Mouse (Mus musculus) cerebellum, adult 18-20 months (tissue): ENCODE results near the gene 1700080E11Rik.
"Not testable (repeated sequence)": the region's sequence is repeated elsewhere in the genome, so short reads cannot be mapped to it uniquely, and the experiment has no call there.

ENCODE experiments used
- DNase-seq, 2 experiments: peaks; one replicate each; pipeline ENCODE4 v3.0.0; 2021

1700080E11Rik gene

DNA sequence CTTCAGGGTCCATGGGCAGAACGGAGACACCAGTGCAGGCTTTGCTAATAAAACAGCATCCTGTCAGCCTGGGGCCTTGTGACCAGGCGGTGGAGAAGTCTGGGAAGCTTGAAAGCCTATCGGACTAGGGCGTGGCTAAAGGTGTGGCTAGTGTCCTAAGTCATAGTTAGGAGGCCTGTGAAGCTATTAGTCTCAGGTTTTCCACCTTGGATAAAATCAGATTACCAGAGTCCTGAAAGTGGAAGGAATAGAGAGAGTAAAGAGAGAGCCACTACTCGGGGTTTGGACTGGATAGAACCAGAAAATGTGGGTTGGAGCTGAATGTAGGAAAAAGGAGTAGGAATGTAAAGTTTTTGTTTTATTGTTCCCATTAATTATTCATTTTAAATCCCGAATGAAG lies at the start of gene 1700080E11Rik:
Gene 1700080E11Rik (minus strand): TSS at position 101 of the 400 bp plus-strand sequence.
- DNase-seq = no peak

DNA sequence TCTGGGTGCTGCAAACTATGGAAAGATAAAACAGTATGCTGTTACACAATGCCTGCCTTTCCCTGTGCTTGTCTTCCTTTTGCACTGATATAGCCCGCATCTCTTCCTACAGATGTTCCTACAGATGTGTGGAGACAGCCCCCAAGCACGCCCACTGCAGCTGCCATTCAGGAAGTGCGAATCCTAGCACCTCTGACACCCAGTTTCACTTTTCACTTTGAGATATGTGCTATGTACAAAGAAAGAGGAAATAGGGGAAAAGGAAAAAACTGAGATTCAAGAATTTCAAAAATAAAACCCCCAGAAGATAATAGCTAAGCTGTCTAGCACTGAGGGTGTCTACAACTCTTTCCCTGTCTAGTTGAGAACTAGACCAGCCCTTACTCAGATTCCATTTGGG lies 41.8 kb upstream of the 1700080E11Rik start:
- DNase-seq = no peak

DNA sequence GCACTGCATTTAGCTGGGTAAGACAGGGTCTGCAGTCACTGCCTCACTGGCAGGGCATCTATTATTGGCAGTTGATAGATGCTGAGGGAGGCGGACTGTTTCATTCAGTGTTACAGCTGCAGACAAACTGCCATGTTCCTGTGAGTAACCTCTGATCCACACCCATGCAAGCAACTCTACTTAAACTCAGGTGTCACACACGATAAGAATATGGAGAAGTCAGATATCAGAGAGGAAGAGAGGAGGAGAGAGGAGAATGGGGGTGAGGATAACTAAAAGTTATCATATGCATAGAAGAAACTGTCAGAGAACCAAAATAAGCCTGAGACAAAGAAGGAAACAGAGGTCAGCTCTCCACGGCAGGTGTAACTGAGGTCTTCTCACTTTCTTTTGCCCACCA lies 37.5 kb upstream of the 1700080E11Rik start:
- no peak for DNase-seq

DNA sequence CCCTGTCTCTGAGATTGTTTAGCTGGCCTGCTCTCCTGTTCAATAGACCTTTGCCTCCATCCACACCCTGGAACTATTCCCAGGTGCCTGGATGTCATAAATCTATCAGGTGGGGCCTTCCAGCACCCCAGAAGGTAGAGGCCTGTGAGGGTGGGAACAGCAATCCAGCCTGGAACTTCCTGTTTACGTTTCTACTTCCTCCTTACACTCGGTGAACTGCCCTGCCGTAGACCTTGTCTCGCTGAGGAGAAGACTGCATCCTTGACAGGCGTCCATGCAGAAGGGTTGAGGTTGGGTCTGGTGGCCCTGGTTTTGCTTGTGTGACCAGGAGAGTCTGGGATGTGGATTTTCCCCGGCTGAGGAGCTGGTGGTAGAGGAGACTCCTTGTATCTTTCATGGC lies 5.7 kb downstream of the 1700080E11Rik start:
- DNase-seq = no peak

DNA sequence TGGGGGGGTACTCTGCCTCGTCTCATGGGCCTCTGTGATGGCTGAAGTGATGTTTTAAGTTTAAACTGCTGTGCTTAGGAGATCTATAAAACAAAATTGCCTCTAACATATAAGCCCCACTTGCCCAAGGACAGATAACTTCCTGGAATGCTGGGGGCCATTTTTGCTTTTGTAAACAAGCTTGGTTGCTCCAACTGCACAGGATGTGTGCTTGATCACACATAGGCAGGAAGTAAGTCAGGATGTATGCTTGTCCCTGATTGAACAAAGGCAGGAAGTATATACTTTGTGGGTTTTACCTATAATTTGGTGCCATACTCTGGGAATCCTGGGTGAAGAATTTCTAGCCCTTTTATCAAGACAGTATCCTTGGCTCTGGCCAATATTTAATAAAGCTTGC lies 8.5 kb downstream of the 1700080E11Rik start:
- no peak for DNase-seq

DNA sequence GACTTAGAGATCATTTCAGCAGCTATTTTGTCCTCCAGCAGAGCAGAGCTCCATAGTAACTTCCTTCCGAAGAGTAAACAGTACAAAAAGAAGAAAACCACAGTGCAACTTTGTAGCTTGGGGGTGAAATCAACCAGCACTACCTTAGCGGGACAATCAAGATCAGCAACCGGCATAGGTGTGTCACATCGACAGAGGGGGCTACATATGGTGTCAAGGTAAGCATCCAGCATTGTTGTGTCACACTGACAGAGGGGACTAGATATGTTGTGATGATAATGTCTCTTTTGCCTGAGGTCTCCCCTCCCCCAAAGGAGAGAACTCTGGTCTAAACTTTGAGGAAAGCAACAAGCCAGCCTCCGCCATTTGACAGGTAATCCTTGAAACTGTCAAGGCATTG lies 10.4 kb downstream of the 1700080E11Rik start:
- no peak for DNase-seq

DNA sequence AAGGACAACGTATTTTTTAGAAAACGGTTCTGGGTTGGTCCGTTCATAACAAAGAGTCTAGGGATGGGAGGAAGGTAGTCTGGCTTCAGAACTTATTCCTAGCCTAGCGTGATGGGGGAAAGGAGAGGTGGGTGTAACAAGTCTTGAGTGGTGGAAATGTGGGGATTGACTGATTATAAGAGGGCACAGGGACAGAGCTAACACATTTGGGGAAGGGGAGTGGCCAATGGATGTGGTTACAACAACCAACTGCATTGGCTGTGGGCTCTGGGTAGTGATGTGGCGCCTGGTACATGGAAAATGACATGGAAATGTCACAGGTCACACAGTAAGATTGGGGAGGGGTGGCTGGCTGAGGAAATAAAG lies 12.9 kb downstream of the 1700080E11Rik start:
- DNase-seq = peak in 1 of 2 experiments; percentile 9

DNA sequence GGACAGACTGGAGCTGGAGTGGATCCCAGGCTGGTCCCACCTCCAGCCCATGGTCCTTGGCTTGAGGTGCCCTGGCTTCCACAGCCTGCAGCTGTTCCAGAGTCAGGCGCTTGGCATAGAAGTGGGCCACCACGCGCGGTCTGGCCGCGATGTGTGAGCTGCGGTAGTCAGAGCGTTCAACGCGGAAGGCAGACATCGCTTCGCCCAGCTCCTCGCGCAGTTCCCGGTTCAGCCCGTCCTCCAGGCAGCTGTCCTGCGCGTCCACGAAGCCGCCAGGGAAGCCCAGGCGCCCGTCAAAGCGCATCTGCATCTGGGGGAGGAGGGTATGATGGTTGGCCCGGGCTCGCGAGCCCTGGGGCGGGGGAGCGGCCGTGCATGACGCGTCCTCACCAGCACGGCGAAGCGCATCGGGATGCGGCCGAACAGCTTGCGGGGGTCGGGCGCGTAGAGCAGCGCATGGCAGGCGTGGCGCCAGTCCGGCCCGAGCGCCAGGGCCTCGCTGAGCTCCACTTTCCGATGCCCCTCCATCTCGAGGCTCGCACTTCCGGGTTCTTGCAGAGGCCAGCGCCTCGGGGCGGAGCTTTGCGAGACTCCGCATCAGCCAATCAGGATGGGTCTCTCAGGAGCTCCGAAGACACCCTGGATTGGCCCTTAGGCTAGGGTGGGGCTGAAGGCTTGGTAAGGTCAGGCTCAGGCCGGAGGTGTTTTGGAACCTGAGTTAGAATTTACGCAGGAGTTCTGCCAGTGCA lies 13.5 kb downstream of the 1700080E11Rik start, which contains the start of gene Nudt16:
Gene Nudt16 (minus strand): TSS at position 572 of the 749 bp plus-strand sequence.
- peak; percentile 89 to 95 for DNase-seq

DNA sequence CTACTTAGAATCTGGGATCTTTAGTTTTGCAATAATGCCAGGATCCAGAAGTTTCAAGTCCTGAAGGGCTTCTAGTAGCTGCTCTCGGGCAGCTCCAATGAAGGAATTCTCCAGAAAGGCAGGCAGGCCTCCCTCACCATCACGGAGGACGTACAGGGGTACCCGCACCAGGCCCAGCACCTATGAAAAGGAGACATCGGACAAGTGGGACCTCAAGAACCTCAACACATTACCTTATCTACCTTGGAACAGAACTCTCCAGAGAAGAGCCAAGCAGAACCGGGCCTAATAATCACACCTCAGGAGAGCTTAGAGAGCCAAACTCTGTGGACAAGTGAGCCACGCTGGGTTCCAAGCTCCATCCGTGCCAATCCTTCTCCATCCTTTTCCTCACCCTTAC lies 14.6 kb downstream of the 1700080E11Rik start:
- peak in 1 of 2 experiments; percentile 7 for DNase-seq

DNA sequence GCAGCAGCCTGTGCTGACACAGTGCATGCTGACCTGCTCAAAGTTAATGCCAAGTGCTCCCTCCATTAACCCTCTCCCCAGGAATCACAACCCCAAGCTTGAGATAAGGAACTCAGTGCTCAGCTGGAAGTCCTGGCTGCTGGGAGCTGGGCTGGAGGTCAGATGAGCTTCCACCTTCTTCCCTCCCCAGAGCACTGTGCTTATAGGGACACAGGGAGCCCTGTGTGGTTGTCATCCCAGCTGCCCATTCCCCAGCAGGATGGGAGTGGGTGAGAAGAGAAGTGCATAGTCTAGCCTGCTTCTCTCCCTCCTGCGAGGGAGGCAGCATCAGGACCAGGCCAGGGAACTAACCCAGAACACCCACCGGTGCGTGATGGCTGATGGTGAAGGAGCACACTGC lies 19.7 kb downstream of the 1700080E11Rik start:
- not testable (repeated sequence) for DNase-seq

DNA sequence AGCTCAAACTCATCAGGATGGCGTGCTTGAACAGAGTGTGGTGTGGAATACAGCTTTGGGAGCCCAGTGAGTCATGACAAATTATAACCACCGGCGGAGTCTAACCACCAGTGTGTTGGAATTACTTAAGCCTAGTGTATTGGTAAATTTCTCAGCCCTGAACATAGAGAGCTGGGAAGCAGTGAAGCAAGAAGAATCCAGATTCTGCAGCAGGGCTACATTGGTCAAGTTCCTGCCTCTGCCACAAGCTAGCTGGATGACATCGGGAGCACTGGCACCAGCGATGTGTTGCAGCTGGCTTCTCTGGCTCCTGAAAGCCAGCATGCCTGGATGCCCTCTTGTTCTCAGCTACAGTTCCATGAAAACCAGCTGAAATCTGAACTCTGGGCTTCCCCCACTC lies 41.0 kb downstream of the 1700080E11Rik start:
- DNase-seq = no peak

DNA sequence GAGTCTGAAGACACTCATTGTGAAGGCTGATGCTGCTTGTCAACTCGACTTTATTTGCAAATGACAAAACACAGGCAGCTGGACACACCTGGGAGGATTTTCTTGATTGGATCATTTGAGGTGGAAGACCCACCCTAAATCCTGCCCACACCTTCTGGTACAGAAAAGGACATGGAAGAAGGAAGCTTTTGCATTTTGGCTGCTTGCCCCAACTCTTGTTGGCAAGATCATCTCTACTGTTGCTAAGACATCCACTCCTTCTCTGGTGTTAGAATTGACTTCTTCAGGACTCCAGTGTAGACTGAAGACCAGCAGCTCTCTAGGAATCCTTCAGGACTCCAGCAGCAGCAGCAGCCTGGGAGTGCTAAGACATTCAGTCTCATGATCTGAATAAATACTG lies 43.0 kb downstream of the 1700080E11Rik start:
- no peak for DNase-seq

DNA sequence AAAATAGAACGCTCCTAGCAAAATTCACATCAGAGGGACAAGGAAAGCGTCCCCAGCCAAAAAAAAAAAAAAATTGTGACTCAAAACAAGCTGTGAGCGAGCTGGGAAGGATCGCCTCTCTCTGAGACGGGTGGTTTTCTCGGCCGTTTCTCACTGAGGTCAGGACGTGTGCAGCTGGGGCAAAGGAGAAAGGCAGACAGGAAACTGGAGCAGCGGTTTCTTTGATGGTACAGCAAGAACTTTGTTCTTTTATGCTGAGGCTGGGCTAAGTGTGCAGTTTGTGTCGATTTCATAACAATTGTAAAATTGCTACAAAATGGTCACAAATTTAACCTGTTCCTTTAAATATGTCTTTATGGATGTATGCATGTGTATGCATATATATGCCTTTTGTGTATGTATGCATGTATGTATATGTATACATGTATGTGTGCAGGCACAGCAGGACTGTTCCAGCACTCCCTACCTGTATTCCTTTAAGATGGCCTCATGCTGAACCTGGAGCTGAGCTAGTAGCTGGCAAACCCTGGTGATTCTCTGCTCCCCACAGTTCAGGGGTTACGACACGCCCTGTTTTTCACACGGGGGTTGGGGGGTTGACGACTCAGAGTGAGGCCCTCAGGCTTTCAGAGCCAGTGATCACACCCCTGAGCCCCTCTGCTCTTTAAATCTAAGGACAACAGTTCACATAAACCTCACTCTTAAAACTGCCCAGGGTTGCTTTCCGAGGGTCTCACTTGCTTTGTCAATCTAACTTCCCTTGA lies 43.9 kb downstream of the 1700080E11Rik start:
- no peak for DNase-seq
